Mouse (Mus musculus) intestine, embryonic 16.5 days (tissue): ENCODE data around the gene Gm281. TPM values are rescaled to one million over a fixed set of nuclear protein-coding genes. Genes with fewer than 3 reads are reported as not detected.
A peak's percentile ranks its signal among the peaks of the same experiment; 100 is the strongest.

Experiments
- ATAC-seq: fragments of 200-750 bp; cut with Nextera tagmentation; 2 replicates; pipeline ENCODE4 v1.8.0; 2017; ENCODE audit warnings: moderate TSS enrichment, moderate library complexity
- H3K27ac ChIP-seq: fragments of 300-500 bp; sonication (generic); 2 replicates; pipeline ENCODE4 v1.5.1; 2014; ENCODE audit warnings: mild to moderate bottlenecking, low read length
- H3K27me3 ChIP-seq: fragments of 300-500 bp; sonication (generic); replicated peaks from 2 replicates; pipeline ENCODE4 v1.6.1; 2014; ENCODE audit warnings: low read length, control low read depth, mixed read lengths; ENCODE audit not compliant: control insufficient read depth, insufficient read depth
- H3K36me3 ChIP-seq: fragments of 300-500 bp; sonication (generic); 2 replicates; pipeline ENCODE4 v1.6.1; 2014; ENCODE audit warnings: low read length, control low read depth; ENCODE audit not compliant: control insufficient read depth, insufficient read depth
- H3K4me1 ChIP-seq: fragments of 300-500 bp; sonication (generic); 2 replicates; pipeline ENCODE4 v1.6.1; 2014; ENCODE audit warnings: low read length, control low read depth, mixed read lengths; ENCODE audit not compliant: control insufficient read depth, insufficient read depth
- H3K4me2 ChIP-seq: fragments of 300-500 bp; sonication (generic); 2 replicates; pipeline ENCODE4 v1.6.1; 2014; ENCODE audit warnings: low read depth, low read length, control low read depth
- H3K4me3 ChIP-seq: fragments of 300-500 bp; sonication (generic); 2 replicates; pipeline ENCODE4 v1.5.1; 2014; ENCODE audit warnings: mild to moderate bottlenecking, low read length
- H3K9ac ChIP-seq: fragments of 300-500 bp; sonication (generic); 2 replicates; pipeline ENCODE4 v1.6.1; 2014; ENCODE audit warnings: low read depth, low read length
- H3K9me3 ChIP-seq: fragments of 300-500 bp; sonication (generic); 2 replicates; pipeline ENCODE4 v1.6.1; 2016; ENCODE audit warnings: low read length, control low read depth; ENCODE audit not compliant: control insufficient read depth
- WGBS: fragments of 180-500 bp; shearing (Covaris S2); extraction: QIAGEN DNeasy Blood & Tissue Kit; methylation state at CpG from one replicate; pipeline ENCODE4 v1.1.7; 2014; 5-methylcytosine and 5-hydroxymethylcytosine counted together
- microRNA-seq: library from miRNA; unstranded; fragments of <30 nt; microRNA quantifications from one replicate; pipeline ENCODE4, GENCODE M21; 2016
- polyA plus RNA-seq: library from polyadenylated mRNA; unstranded; fragments of >200 nt; fragmentation: Nextera tagmentation; extraction: Ambion mirVana; gene quantifications from 2 replicates; pipeline ENCODE4 v1.2.1, GENCODE M21; 2015

Gm281 gene
- polyA plus RNA-seq, 1 experiment from 2014 or later = 0.04 TPM

DNA sequence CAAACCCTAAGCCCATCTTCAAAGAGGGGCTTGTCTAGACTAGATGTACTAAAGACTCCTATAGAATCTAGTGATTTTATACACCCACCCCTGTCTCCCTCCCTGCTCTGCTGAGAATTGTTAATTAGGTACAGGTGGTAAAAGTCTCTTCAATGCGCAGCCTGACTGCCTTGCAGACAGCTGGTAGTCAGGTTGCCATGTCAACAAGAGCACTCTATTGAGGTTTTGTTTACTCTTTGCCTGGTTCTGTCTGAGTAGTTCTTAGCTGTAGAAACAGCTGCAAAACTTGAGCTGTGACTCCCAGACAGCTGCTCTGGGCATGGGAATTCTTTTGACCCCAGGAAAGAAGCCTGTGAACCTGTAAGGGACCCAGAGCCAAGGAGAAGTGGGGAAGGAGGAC, 143.6 kb downstream of the Gm281 start:
- Histone ChIP-seq H3K4me1 (no peaks in the 10 kb centered on the region), H3K9me3 (no peaks in the 10 kb centered on the region), H3K4me3 (no peak overlapping the region), H3K27ac (no peak overlapping the region), H3K27me3 (no peaks in the 10 kb centered on the region), H3K36me3 (no peaks in the 10 kb centered on the region), H3K4me2 (no peak overlapping the region), H3K9ac (no peak overlapping the region)
- WGBS = 6% methylated on average over 1 of the region's 1 CpGs
- peak; percentile 78 for ATAC-seq

Small RNA genes lying within 50 kb of the gene (microRNA-seq; reads per million reads assigned to microRNA genes)
- not detected for gene Gm27506

Other genes starting within 250 kb of the Gm281 start
- not detected in 2 replicates for gene Sntn, start 243.6 kb downstream of the Gm281 start, polyA plus RNA-seq
- gene Atxn7, start 47.0 kb upstream of the Gm281 start, polyA plus RNA-seq = 2.9 and 3.5 TPM in 2 replicates
- 152 and 155 TPM in 2 replicates for gene Thoc7, start 47.4 kb upstream of the Gm281 start, polyA plus RNA-seq
- 189 and 203 TPM in 2 replicates for gene Psmd6, start 206.5 kb upstream of the Gm281 start, polyA plus RNA-seq